Mouse (Mus musculus) Patski (cell line): ENCODE results near the gene Aggf1. TPM values are rescaled to one million over a fixed set of nuclear protein-coding genes. Genes with fewer than 3 reads are reported as not detected.

Experiments
- ATAC-seq: fragments of 100-300 bp; one replicate; pipeline ENCODE4 v1.8.0; 2021
- CTCF ChIA-PET: fragments of 350-600 bp; sonication (Branson Sonifier 250); formaldehyde crosslinking; loops from one replicate; lab custom pipeline; 2022; ENCODE audit warnings: inconsistent platforms; lab: Charles Lee
- POLR2A ChIA-PET: fragments of 350-600 bp; sonication (Branson Sonifier 250); formaldehyde crosslinking; loops from one replicate; lab custom pipeline; 2022; ENCODE audit warnings: antibody characterized with exemption, inconsistent platforms; lab: Charles Lee
- DNase-seq: peaks from one replicate; pipeline ENCODE4 v3.0.0-alpha.2; 2011; ENCODE audit warnings: low read depth, low spot score
- H3K27me3 ChIP-seq: fragments of 371-371 bp; one replicate; pipeline ENCODE4 v1.5.1; 2021
- CTCF ChIP-seq: fragments of 100-300 bp; IDR thresholded peaks from one replicate; pipeline ENCODE4 v1.5.1; 2021
- in situ Hi-C: fragments of 300-500 bp; cut with MboI; formaldehyde crosslinking; loops from 3 replicates; pipeline ENCODE4 v1.11.1; 2018; ENCODE audit warnings: low pct_unique_long_range_greater_than_20kb, mixed read lengths
- polyA plus RNA-seq: library from polyadenylated mRNA; unstranded; gene quantifications from one replicate; pipeline ENCODE4 v1.2.3, GENCODE M21; 2021

Aggf1 gene
- polyA plus RNA-seq, 1 experiment from 2014 or later = 46.6 TPM

DNA sequence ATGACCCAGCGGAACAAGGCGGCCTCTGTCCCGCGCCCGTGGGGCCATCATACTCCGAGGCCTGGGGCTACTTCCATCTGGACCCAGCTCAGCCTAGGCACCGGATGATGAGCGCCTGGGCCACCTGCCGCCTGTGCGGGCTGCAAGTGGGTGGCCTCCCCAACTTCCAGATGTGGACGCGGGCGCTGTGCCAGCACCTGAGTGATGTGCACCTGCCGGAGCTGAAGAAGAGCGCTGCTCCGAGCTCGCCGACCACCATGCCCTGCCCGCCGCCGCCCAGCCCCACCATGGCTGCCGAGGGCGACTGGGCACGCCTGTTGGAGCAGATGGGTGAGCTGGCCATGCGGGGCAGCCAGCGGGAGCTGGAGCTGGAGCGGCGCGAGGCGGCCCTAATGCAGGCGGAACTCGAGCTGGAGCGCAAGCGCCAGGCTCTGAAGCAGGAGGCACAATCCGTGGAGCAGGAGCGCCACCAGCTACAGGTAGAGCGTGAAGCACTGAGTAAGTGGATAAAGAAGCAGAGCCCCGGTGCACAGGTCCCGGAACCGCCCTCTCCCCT is 39.0 kb downstream of the Aggf1 start:
- POLR2A ChIA-PET = no interaction called here
- in situ Hi-C loops = no loop called here
- CTCF ChIA-PET = interaction anchor here (1.2 kb wide), 1 partner anchor 12 kb away, joined by 3 read pairs; no protein-coding TSS in a partner anchor
- DNase-seq (no peak), ATAC-seq (no peak)
- TF ChIP-seq CTCF = no peak
- H3K27me3 ChIP-seq = no peaks in the 10 kb centered on the region

DNA sequence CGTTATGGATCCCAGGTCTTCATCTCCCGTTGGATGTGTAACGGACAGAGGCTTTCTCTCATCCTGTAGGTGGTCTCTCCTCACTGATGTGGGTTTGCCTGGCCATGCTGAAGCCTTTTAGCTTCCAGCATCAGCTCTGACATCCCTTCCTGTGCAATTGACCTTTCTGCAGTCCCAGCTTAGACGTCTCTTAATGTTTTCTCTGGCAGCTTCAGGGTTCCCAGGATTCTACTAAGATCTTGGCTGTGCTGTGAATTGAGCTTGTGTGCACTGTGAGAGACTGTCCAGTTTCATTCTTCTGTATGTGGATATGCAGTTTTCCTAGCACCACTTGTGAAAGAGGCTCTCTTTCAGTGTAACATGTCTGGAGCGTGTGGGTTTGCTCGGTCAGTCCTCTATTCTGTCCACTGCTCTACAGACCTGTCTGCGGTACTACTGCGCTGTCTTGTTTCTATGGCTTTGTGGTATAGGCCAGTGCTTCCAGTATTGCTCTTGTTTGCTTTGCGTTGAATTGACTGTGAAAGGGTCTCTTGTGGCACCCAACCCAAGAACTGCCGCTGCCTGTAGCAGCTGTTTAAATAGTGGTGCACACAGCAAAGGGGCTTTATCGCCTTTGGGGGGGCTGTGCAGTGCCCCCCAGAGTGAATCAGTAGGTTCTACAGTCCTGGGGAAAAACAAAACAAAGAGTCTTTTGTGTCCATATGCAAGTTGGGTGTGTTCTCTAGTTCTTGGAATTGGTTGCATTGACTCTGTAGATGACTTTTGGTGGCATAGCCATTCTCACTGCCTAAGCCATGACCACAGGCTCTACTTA is 42.9 kb downstream of the Aggf1 start:
- no peak for TF ChIP-seq CTCF
- ChIA-PET POLR2A (interaction anchor here (1.3 kb wide), 1 partner anchor 282 kb away, joined by 6 read pairs; no protein-coding TSS in a partner anchor), CTCF (interaction anchor here (1.0 to 2.4 kb wide), 3 partner anchors 9 to 15 kb away, joined by 4 to 10 read pairs (median 6); no protein-coding TSS in a partner anchor)
- no peaks in the 10 kb centered on the region for H3K27me3 ChIP-seq
- ATAC-seq (no peak), DNase-seq (no peak)
- in situ Hi-C loops = no loop called here

DNA sequence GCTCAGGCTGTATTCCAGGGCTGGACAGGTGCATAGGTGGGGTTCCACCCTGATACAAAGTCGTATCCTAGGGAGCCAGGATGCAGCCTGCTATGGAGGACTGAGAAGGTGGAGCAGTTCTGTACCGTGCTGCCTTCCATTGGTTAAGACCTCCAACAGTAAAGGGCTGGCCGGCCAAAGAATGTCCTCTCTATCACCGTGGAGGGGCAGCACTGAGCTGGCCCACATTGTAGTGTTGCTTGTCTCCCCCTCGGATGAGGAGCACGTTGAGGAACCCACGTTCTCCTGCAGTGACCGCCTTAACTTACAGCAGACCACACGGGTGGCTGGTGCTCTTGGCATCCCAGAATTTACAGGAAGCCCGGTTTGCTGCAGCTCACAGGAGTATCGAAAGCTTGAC is 44.6 kb downstream of the Aggf1 start:
- H3K27me3 ChIP-seq = no peaks in the 10 kb centered on the region
- in situ Hi-C loops = no loop called here
- ATAC-seq = no peak
- ChIA-PET CTCF (interaction anchor here (1.2 to 2.4 kb wide), 3 partner anchors 10 to 17 kb away, joined by 3 to 10 read pairs (median 6); no protein-coding TSS in a partner anchor), POLR2A (interaction anchor here (0.9 kb wide), 1 partner anchor 124 kb away, joined by 9 read pairs; no protein-coding TSS in a partner anchor)
- DNase-seq = no peak
- no peak for TF ChIP-seq CTCF

DNA sequence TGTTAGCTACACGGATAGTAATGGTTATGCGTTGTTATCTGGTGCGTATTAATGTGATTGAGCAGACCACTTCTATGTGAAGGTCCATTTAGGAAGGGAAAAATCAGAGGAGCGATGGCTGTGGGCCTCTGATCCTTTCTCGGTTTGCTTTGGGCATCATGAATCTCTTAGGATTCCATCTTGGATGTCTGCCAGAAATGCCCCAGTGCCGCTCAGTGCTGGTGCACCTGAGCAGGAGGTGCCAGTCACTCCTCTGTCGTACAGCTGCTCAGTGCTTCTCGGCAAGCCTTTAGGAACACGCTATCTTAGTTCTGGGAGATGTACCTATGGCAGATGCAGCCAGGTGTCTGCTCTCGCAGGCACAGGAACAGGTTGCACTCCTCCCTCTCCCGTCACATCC is 46.4 kb downstream of the Aggf1 start:
- ATAC-seq (no peak), DNase-seq (no peak)
- TF ChIP-seq CTCF = no peak
- H3K27me3 ChIP-seq = no peaks in the 10 kb centered on the region
- CTCF ChIA-PET = interaction anchor here (2.7 kb wide), 1 partner anchor 18 kb away, joined by 9 read pairs; no protein-coding TSS in a partner anchor
- POLR2A ChIA-PET = no interaction called here
- in situ Hi-C loops = no loop called here

DNA sequence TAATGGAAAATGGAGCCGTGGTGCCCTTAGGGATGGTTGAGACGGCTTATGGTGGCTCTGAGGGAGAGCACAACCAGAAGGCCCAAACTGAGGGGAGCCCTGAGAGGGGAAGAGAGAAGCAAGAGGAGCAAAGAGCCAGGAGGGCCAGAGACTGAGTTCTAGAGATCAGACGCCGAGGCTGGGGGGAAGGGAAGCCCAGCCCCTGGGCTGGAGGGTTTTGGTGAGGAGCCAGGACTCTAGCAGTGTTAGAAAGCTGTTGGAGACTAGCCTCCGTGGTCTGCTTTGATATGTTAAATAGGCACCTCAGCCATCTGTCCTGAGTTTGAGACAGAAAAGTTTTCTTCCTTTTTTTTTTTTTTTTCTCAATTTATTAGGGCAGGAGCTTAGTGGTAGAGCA is 47.8 kb downstream of the Aggf1 start:
- CTCF ChIA-PET = interaction anchor here (1.1 to 2.7 kb wide), 3 partner anchors 14 to 20 kb away, joined by 3 to 9 read pairs (median 4); no protein-coding TSS in a partner anchor
- ATAC-seq = no peak
- TF ChIP-seq CTCF = no peak
- POLR2A ChIA-PET = interaction anchor here (1.3 kb wide), 1 partner anchor 20 kb away, joined by 3 read pairs; no protein-coding TSS in a partner anchor
- no peaks in the 10 kb centered on the region for H3K27me3 ChIP-seq
- DNase-seq = no peak
- in situ Hi-C loops = no loop called here

DNA sequence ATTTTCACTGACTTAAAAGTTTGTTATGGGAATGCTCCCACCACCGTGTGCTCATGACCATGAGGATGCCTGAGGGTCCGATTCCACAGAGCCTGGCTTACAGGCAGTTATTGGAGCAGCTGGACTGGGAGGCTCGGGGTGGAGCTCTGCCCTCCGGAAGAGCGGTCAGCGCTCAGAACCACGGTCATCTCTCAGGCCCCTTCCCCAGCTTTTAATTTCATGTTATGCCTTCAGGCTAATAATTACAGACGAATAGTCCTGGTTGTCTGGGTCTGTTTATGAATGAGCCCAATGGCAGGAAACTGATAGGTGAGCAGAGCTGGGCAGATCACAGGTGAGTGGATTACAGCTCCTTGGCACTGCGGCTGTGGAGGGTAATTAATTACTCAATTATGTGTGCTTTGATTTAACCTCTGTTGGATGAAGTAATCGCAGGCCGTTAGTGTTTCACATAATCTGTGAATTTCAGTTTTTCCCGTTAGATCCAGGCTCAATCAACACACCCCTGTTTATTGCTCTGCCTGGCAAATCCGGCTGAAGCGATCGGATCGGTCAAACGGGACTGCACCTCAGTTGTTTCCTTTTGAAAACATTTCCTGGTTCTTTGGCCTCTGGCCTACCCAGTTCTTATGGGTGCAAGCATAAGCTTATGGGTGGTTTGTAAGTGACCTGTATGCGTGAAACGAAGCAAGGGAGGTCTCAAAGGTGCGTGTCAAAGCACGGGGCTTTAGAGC is 48.4 kb downstream of the Aggf1 start:
- ATAC-seq = peak; percentile 38

DNA sequence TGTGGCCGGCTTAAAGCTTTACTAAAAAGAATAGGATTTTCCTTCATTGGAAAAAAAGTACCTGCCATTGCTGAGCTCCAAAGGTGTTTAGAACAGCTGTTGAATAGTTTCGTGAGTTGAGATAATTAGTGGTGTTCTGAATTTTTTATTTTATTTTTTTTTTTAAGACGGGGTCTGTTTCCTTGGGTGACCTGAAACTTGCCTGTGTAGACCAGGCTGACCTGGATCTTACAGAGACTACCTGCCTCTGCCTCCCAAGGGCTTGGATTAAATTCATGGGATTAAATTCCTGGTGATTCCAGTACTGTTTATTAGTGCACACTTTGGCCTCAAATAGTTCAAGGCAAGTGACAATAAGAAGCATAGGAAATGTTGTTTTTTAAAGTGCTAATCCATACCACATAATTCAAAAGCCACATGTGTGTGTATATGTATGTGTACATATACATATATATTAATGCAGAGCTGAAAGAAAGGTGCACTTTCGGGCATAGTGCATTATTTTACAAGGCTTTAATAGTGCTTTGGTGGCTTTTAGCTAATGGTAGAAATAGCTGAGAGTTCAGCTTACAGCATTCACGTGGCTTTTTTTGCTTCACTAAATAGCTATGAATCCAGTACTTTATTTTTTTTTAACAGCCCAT is 49.1 kb downstream of the Aggf1 start:
- ATAC-seq (peak; percentile 15), DNase-seq (no peak)
- no peak for TF ChIP-seq CTCF
- ChIA-PET CTCF (interaction anchor here (0.7 to 1.2 kb wide), 6 partner anchors 16 to 308 kb away, joined by 3 to 6 read pairs (median 3); no protein-coding TSS in a partner anchor), POLR2A (interaction anchor here (0.7 to 1.9 kb wide), 8 partner anchors 12 to 359 kb away, joined by 3 to 6 read pairs (median 4); no protein-coding TSS in a partner anchor)
- no peaks in the 10 kb centered on the region for H3K27me3 ChIP-seq
- in situ Hi-C loops = no loop called here

More for the DNA sequence above, 48.4 kb downstream of the Aggf1 start:
- TF ChIP-seq CTCF = no peak
- CTCF ChIA-PET = interaction anchor here (0.7 to 1.3 kb wide), 7 partner anchors 15 to 309 kb away, joined by 3 to 6 read pairs (median 3); no protein-coding TSS in a partner anchor
- no peaks in the 10 kb centered on the region for H3K27me3 ChIP-seq
- in situ Hi-C loops = no loop called here
- POLR2A ChIA-PET = interaction anchor here (1.0 to 1.9 kb wide), 5 partner anchors 11 to 24 kb away, joined by 3 to 6 read pairs (median 4); no protein-coding TSS in a partner anchor
- no peak for DNase-seq

DNA sequence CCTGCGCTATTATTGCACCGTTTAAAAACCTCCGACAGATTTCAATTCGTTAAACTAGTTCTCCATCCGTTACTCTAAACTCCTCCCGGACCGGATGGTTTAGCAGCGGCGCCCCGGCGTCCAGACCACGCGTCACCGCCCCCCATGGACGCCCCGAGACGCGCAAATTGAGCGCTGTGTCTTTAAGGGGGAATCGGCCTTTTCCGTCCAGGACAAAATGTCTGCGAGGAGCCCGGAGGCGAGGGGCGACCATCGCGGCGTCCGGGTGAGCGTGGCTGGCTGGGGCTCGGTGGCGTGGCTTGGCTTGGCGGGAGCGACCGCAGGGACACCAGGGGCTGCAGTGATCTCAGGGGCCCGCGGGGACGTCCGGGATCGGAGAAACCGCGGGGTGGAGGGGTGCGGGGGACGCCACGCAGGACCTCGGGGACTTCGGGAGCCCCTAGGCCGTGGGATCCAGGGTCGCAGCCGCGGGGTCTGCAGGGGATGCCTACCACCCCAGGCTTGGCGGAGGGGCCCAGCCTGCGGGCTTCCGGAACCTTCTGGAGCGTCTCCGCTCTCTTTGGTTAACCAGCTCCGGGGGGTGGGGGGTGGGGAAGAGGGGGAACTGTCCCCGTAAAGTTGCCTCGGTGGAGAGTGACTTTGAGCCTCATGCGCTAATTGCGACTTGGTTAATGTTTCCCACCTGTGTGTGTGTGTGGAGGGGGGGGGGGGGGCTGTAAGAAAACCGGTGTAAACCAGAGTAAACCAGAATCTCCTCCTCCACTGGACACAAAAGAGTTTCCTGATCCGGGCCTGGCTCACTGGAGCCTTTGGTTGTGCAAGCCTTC is 49.9 kb downstream of the Aggf1 start:
- no peaks in the 10 kb centered on the region for H3K27me3 ChIP-seq
- TF ChIP-seq CTCF = no peak
- DNase-seq = no peak
- in situ Hi-C loops = no loop called here
- CTCF ChIA-PET = interaction anchor here (0.8 to 1.2 kb wide), 6 partner anchors 11 to 26 kb away, joined by 3 to 5 read pairs (median 3); no protein-coding TSS in a partner anchor
- POLR2A ChIA-PET = interaction anchor here (0.6 to 1.9 kb wide), 9 partner anchors 13 to 358 kb away, joined by 3 to 6 read pairs (median 4); no protein-coding TSS in a partner anchor
- peak; percentile 52 for ATAC-seq
